Mouse (Mus musculus): ENCODE results near the gene Max. TPM values are rescaled to one million over a fixed set of nuclear protein-coding genes. Genes with fewer than 3 reads are reported as not detected.
A peak's percentile ranks its signal among the peaks of the same experiment; 100 is the strongest.

The Max gene
- total and polyA plus RNA-seq, 2 experiments from 2014 or later = 18.2 to 60.1 TPM

GRCm38 (mm10) chr12:76892910-76893695 lies 68.9 kb downstream of the Max start:
- no peak overlapping the region for H3K4me3 ChIP-seq (ENCODE audit: low read length)
- H3K4me1 ChIP-seq (ENCODE audit: insufficient read depth, low read length) = no peaks in the 10 kb centered on the region; the same call in 1 of the 2 replicates
- no peaks in the 10 kb centered on the region for H3K27me3 ChIP-seq (ENCODE audit: insufficient read depth, low read length)
- no peak for ATAC-seq
- DNase-seq (ENCODE audit: low spot score) = no peak
- TF ChIP-seq CTCF (IDR thresholded peaks at IDR 0.05; ENCODE audit: low read depth) = no peak
- H3K27ac ChIP-seq = no peak overlapping the region
- no peak overlapping the region for H3K4me2 ChIP-seq (ENCODE audit: low read depth, low read length)
- no peak overlapping the region for H3K9ac ChIP-seq (replicated peaks; ENCODE audit: low read length)
- H3K9me3 ChIP-seq (ENCODE audit: low read length) = no peaks in the 10 kb centered on the region
- 84% methylated on average over 16 of the region's 16 CpGs for WGBS
- H3K36me3 ChIP-seq (ENCODE audit: insufficient read depth, low read length) = 0 out of 2 replicates have a peak, but pooled peaks cover 3% of the 10 kb centered on the region

GRCm38 (mm10) chr12:76891160-76891559 lies 70.8 kb downstream of the Max start:
- WGBS = 39% methylated on average over 3 of the region's 3 CpGs
- Histone ChIP-seq H3K4me3 (ENCODE audit: low read length) (no peak overlapping the region), H3K9ac (replicated peaks; ENCODE audit: low read length) (no peak overlapping the region), H3K36me3 (ENCODE audit: insufficient read depth, low read length) (0 out of 2 replicates have a peak, but pooled peaks cover 3% of the 10 kb centered on the region), H3K27ac (no peak overlapping the region), H3K4me2 (ENCODE audit: low read depth, low read length) (no peak overlapping the region), H3K9me3 (ENCODE audit: low read length) (no peaks in the 10 kb centered on the region), H3K27me3 (ENCODE audit: insufficient read depth, low read length) (no peaks in the 10 kb centered on the region), H3K4me1 (ENCODE audit: insufficient read depth, low read length) (no peaks in the 10 kb centered on the region; the same call in 1 of the 2 replicates)
- TF ChIP-seq CTCF (IDR thresholded peaks at IDR 0.05; ENCODE audit: low read depth) = no peak
- no peak for ATAC-seq
- DNase-seq (ENCODE audit: low spot score) = no peak

DNA sequence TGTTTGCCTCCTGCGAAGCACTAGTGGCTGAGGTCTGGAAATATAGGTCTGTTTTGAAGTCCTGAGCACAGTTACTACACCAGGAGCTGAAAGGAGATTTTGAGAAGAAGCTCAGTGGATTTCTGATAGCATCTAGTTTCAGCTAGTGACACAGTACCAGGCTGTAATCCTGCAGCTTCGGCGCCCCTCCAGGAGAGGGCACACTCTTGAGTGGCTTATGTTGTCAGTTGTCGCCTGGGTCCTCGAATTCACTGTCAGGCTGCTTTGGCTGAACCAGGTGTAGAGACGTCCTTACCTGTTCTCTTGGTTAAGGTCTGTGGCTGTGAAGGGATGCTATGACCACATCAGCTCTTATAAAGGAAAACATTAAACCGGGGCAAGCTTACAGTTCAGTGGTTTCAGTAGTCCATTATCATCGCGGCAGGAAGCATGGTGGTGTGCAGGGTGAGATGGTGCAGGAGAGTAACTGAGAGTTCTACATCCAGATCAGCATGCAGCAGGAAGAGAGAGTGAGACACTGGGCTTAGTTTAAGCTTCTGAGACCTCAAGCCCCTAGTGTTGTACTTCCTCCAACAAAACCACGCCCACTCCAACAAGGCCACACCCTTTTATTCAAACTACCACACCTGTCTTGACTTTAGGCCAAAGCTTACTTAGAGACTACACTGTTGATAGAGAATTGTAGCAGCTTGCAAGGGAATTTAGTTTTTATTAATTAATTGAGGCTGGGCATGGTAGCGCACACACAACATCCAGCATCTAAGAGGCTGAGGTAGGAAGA lies 72.4 kb downstream of the Max start:
- ATAC-seq (no peak), DNase-seq (ENCODE audit: low spot score) (no peak)
- 0 out of 2 replicates have a peak, but pooled peaks have one; percentile 2 for TF ChIP-seq CTCF (IDR thresholded peaks at IDR 0.05; ENCODE audit: low read depth)
- H3K9ac ChIP-seq (replicated peaks; ENCODE audit: low read length) = no peak overlapping the region
- H3K27me3 ChIP-seq (ENCODE audit: insufficient read depth, low read length) = no peaks in the 10 kb centered on the region
- no peak overlapping the region for H3K27ac ChIP-seq
- 95% methylated on average over 11 of the region's 11 CpGs for WGBS
- no peaks in the 10 kb centered on the region for H3K4me1 ChIP-seq (ENCODE audit: insufficient read depth, low read length)
- no peak overlapping the region for H3K4me3 ChIP-seq (ENCODE audit: low read length)
- H3K36me3 ChIP-seq (ENCODE audit: insufficient read depth, low read length) = 0 out of 2 replicates have a peak, but pooled peaks cover 3% of the 10 kb centered on the region
- H3K4me2 ChIP-seq (ENCODE audit: low read depth, low read length) = no peak overlapping the region
- no peaks in the 10 kb centered on the region for H3K9me3 ChIP-seq (ENCODE audit: low read length)

DNA sequence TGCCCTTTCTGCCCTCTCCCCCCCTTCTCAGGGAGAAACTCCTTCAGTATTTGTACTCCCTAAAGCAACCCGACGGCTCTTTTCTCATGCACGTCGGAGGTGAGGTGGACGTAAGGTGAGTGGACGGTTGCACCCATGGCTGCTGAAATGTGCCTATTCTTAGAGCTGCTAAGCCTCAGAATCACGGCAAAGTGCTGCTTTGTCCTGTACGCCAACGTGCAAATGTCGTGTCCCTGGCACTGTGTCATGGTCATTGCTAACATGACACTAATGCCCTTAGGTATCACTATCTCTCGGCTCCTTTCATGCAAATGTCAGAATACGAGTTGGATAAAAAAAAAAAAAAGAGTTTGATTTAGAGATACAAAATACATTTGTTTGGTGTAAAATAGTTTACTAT lies 74.1 kb downstream of the Max start:
- Histone ChIP-seq H3K4me3 (ENCODE audit: low read length) (no peak overlapping the region), H3K9ac (replicated peaks; ENCODE audit: low read length) (no peak overlapping the region), H3K36me3 (ENCODE audit: insufficient read depth, low read length) (0 out of 2 replicates have a peak, but pooled peaks cover 3% of the 10 kb centered on the region), H3K4me1 (ENCODE audit: insufficient read depth, low read length) (no peaks in the 10 kb centered on the region), H3K4me2 (ENCODE audit: low read depth, low read length) (no peak overlapping the region), H3K9me3 (ENCODE audit: low read length) (no peaks in the 10 kb centered on the region), H3K27me3 (ENCODE audit: insufficient read depth, low read length) (no peaks in the 10 kb centered on the region), H3K27ac (no peak overlapping the region)
- 93% methylated on average over 12 of the region's 12 CpGs for WGBS
- no peak for TF ChIP-seq CTCF (IDR thresholded peaks at IDR 0.05; ENCODE audit: low read depth)
- no peak for DNase-seq (ENCODE audit: low spot score)
- no peak for ATAC-seq

Other genes with a start within 250 kb of the Max start
- 46.8 and 51.0 TPM in 2 replicates for gene Churc1, start 196.7 kb downstream of the Max start, total RNA-seq (2014; rRNA removed)
- gene Churc1, start 196.7 kb downstream of the Max start, polyA plus RNA-seq (2015; fragmentation: Nextera tagmentation; extraction: Ambion mirVana) = 137 and 164 TPM in 2 replicates
- gene Fntb, start 196.6 kb downstream of the Max start, total RNA-seq (2014; rRNA removed) = 31.3 and 33.2 TPM in 2 replicates
- 35.0 and 36.2 TPM in 2 replicates for gene Fntb, start 196.6 kb downstream of the Max start, polyA plus RNA-seq (2015; fragmentation: Nextera tagmentation; extraction: Ambion mirVana)
- not detected in 2 replicates for gene Gpx2, start 166.6 kb downstream of the Max start, total RNA-seq (2014; rRNA removed)
- gene Gpx2, start 166.6 kb downstream of the Max start, polyA plus RNA-seq (2015; fragmentation: Nextera tagmentation; extraction: Ambion mirVana) = 0.16 and 0.30 TPM in 2 replicates
- 86.8 and 110 TPM in 2 replicates for gene Rab15, start 139.3 kb downstream of the Max start, total RNA-seq (2014; rRNA removed)
- 53.9 and 56.5 TPM in 2 replicates for gene Rab15, start 139.3 kb downstream of the Max start, polyA plus RNA-seq (2015; fragmentation: Nextera tagmentation; extraction: Ambion mirVana)

All from hindbrain, postnatal 0 days (tissue).